Mouse (Mus musculus) heart, postnatal 0 days (tissue): ENCODE results near the gene Galnt14.

Experiments
- CTCF ChIP-seq: IDR thresholded peaks from 2 replicates; pipeline ENCODE4 v1.5.1; 2016; ENCODE audit warnings: antibody characterized with exemption, control low read depth, low read depth
- EP300 ChIP-seq: IDR thresholded peaks from 2 replicates; pipeline ENCODE4 v1.6.1; 2016; ENCODE audit warnings: antibody characterized with exemption, low read depth

GRCm38 (mm10) chr17:73548783-73549566 lies 161.3 kb downstream of the Galnt14 start:
- TF ChIP-seq EP300 (no peak), CTCF (no peak)
